Mouse (Mus musculus): ENCODE data around the gene 5730480H06Rik.

Gene 5730480H06Rik

GRCm38 (mm10) chr5:48430459-48430858, 102.7 kb downstream of the 5730480H06Rik start:
- DNase-seq, result peak; percentile 68 to 74

GRCm38 (mm10) chr5:48448888-48449287, 121.1 kb downstream of the 5730480H06Rik start:
- no peak for DNase-seq

- DNase-seq, result no peak
These were observed 132.5 kb downstream of the 5730480H06Rik start for GRCm38 (mm10) chr5:48460221-48460620.
